Mouse (Mus musculus) adrenal gland, postnatal 4 days (tissue): ENCODE data around the gene Ipcef1. TPM values are rescaled to one million over a fixed set of nuclear protein-coding genes. Genes with fewer than 3 reads are reported as not detected.
"Not testable (repeated sequence)": the region's sequence is repeated elsewhere in the genome, so short reads cannot be mapped to it uniquely, and the experiment has no call there.

Experiments
- DNase-seq, 2 experiments: peaks; one replicate each; pipeline ENCODE4 v3.0.0; 2021 to 2022; ENCODE audit warnings: low spot score in 2 of 2, mixed read lengths in 2 of 2
- total RNA-seq, 2 experiments: library from RNA; stranded (reverse); gene quantifications; 2 replicates each; pipeline ENCODE4 v1.2.3; 2021

The Ipcef1 gene
- total RNA-seq, 2 experiments from 2014 or later, result 0.45 to 2.1 TPM

GRCm38 (mm10) chr10:6890348-6891009 is 161.8 kb downstream of the Ipcef1 start:
- no peak for DNase-seq

DNA sequence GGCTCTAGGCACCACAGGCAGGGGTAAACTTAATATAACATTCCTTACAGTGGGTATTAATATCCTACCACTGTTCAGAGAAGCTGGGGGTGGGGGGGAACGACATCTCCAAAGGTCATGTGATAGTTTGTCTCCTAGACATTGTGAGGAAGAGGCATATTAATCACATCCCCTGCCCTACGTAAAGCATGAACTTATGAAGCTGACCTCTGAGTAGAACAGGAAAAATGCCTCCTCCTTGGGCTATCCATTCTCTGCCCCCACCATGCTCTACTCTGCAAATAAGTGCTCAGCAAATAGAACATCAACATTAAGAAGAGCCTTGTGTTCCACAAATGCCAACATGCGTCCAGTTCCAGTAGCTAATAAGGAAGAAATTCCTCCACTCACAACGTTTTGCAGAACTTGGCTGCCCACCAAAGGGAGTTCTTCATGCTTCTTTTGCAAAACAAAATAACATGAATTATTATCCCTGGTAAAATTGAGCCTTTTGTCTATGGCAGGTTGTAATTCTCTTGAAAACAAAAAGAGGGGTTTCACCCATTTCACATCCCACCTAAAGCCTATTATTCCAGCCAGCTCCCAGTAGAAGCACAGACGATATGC is 162.5 kb downstream of the Ipcef1 start:
- DNase-seq, result no peak

DNA sequence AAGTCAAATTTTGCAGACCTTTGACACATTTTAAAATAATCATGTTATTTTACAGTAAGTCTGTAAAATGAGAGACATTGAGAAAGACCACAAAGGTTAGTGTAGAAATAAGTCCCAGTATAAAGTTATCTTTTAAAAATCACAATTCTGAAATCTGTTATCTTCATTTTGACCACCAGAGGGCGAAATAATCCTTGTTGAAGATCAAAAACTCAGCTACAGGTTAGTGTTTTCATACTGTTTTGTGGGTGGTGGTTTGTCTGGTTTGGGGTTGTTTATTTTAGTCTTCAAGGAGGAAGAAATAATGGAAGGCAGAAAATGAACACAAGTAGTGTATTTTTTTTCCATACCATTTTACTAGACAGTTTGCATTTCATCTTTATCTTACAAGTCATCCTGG is 166.8 kb downstream of the Ipcef1 start:
- no peak for DNase-seq

GRCm38 (mm10) chr10:6882041-6882440 is 170.2 kb downstream of the Ipcef1 start:
- not testable (repeated sequence) for DNase-seq

GRCm38 (mm10) chr10:6878276-6878881 is 173.9 kb downstream of the Ipcef1 start:
- DNase-seq, result no peak

DNA sequence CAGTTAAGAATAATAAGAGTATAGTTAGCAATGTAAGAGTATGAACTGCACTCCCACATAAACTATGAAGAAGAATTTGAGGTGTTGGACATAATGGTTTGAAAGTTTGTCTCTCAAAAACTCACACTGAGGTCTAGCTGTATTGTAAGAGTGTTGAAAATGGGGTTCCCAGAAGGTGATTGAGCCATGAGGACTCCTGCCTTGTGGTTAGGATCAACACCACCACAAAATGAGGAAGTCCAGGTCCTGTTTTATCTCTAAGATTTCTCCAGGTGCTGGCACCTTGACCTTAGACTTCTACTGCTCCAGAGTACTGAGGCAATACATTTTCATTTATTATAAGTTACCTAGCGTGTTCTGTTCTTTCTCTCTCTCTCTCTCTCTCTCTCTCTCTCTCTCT is 178.4 kb downstream of the Ipcef1 start:
- no peak for DNase-seq

GRCm38 (mm10) chr10:6871418-6872072 is 180.7 kb downstream of the Ipcef1 start:
- no peak for DNase-seq

- no peak for DNase-seq
These were observed 196.5 kb downstream of the Ipcef1 start for GRCm38 (mm10) chr10:6855812-6856211.

GRCm38 (mm10) chr10:6848834-6849233 is 203.4 kb downstream of the Ipcef1 start:
- no peak for DNase-seq

DNA sequence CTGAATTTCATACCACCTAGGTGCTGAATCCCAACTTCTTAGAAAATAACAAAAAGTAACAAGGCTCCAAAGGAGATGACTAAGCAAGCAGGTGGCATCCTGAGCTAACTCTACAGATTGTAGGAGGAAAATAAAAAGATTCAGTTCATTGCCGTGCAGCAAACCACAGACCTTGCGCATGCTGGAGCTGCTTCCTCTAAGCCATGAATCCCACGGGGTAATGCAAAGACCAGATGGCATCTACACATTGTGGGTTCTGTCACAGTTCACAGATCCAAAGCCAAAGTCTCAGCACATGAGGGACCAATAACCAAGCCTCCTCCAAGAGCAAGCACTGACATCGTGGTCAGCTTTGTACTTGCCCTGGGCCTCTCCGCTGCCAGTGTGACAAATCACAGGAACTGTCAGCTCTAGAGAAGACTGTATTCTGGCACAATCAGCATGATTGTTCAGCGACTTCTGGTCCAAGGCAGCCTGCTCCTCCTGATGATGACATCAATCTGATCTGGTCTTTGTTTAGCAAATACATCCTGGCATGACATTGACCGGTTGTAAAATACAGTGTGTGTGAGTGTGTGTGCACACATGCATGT is 204.0 kb downstream of the Ipcef1 start:
- no peak for DNase-seq

DNA sequence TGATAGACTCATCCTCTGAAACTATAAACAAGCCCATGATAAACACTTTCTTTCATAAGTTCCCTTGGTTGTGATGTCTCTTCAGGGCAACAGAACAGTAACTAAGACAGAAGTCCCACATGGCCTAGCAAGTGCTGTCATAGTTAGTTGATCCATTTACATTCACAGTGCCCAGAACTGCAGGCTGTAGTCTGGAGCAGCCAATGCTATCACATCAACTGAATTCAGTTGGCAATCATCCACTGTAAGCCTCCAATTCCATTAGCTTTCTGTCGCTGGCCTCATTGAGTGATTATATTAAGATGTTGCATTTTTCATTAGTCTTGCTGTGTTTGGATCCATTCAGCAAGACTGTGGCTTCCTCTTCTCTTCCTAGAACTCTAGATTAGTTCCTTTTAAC is 206.0 kb downstream of the Ipcef1 start:
- DNase-seq, result no peak

DNA sequence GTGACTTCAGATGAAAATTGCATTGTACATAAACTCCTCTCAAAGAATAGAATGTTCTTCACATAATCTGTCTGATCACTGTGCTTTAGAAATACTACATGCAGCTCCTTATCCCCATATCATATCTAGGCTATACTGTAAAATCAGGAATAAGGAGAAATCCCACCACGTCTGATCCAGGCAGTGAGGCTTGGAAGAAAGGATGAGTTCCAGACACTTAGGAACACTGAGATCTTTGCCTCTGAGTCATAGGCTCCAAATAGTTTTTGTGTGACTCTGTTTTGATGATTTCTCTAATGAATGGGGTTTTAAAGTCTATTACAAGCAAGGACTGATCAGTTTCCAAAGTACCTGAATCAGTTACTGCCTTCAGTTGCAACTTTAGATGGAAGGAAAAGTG is 210.1 kb downstream of the Ipcef1 start:
- no peak for DNase-seq

Other genes with a start within 250 kb of the Ipcef1 start
- 10 to 100 TPM; 18.1 to 21.3 TPM for gene Cnksr3, start 159.8 kb upstream of the Ipcef1 start, total RNA-seq